Mouse (Mus musculus) heart, postnatal 25 days (tissue): ENCODE data around the gene Tbc1d20. TPM values are rescaled to one million over a fixed set of nuclear protein-coding genes. Genes with fewer than 3 reads are reported as not detected.
"Not testable (repeated sequence)": the region's sequence is repeated elsewhere in the genome, so short reads cannot be mapped to it uniquely, and the experiment has no call there.

Source experiments
- DNase-seq: peaks from one replicate; pipeline ENCODE4 v3.0.0; 2022; ENCODE audit warnings: low spot score
- intact Hi-C: fragments of 180-260 bp; cut with DNase I; formaldehyde crosslinking; loops from one replicate; pipeline ENCODE4 v1.15.1; 2025
- total RNA-seq, 2 experiments: library from RNA; stranded (reverse); gene quantifications; 2 replicates each; pipeline ENCODE4 v1.2.3; 2021

The Tbc1d20 gene
- total RNA-seq, result 10 to 100 TPM; 43.1 to 43.5 TPM

DNA sequence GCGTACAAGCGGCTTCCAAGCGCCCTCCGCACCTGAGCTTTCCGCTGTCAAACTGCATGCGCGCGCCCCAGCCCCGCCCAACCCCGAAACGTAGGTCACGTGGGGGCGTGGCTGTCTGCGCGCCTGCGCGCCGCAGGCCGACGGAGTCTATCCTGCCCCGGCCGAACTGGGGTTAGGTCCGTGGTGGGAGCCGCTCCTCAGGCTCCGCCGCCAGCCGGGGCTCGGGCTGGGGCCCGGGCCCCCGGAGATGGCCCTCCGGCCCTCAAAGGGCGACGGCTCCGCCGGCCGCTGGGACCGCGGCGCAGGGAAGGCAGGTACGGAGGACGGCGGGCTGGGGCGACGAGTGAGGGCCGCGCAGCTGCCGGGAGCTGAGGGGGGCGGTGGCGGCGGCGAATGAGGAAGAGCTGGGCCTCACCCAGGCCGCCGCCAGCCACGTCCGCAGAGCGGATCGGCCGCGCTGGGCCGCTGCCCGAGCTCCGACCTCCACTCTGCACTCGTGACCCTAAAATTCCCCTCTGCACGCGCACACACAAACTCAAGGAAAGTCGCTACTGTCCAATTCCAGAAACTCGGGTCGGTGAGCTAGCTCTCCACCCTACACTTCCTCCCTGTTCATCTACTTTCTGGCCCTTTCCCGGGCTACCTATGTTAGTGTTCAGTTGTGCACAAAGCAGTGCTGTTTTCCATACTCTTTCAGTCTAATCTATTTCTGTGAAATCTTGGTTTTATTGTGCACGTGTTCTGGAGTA, at the start of gene Tbc1d20:
TSS of gene Tbc1d20 (plus strand) at position 102 of the 749 bp plus-strand sequence.
- peak; percentile 89 for DNase-seq
- intact Hi-C loops, result loop anchor here (2.0 kb wide), 1 partner anchor 39 kb away; the partner anchor contains the start of gene Rbck1

DNA sequence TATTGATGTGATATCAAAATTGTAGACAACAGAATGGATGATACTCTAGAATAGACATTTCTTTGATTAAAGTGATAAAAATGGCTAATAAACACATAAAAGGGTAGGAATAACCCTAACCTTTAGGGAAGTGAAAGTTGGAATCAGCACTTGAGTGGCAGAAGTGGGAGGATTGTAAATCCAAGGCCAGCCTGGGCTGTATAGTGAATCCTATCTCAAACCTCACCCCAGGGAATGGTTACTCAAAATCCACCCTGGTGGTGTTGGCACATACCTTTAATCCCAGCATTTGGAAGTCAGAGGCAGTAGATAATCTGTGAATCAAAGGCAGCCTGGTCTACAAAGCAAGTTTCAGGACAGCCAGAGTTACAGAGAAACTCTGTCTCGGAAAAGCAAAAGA, 46.4 kb upstream of the Tbc1d20 start:
- no peak for DNase-seq
- intact Hi-C loops, result no loop called here

DNA sequence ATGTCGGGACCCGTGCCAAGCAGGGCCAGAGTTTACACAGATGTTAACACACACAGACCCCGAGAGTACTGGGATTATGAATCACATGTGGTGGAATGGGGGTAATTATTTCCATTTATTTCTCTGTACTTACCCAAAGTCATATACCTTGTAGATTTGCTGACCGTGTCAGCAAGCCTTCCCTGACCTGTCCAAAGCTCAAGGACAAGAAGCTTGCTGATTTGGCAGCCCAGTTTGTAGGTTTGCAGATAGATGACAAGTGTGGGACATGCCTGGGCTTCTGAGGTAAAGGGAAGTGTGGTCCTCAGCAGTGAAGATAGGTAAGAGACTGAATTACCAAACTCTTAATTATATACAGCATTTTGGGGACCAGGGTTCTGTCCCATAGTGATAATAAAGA, 43.1 kb upstream of the Tbc1d20 start:
- intact Hi-C loops, result no loop called here
- no peak for DNase-seq

DNA sequence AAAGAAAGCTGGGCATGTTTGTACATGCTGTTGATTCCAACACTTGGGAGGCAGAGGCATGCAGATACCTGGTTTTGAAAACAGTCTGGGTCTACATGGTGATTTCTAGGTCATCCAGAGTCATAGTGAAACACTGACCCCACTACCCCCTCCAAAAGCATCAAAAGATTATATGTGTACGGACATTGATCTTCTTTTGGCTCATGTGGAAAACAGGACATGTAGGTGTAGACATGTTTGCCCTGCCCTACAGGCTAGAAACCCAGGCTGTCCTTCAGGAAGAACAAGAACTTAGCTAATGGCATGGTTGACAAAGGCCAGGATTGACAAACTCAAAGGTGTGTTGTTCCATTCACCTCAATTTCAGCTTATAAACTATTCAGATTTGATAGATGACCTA, 33.9 kb upstream of the Tbc1d20 start:
- intact Hi-C loops, result no loop called here
- DNase-seq, result no peak

DNA sequence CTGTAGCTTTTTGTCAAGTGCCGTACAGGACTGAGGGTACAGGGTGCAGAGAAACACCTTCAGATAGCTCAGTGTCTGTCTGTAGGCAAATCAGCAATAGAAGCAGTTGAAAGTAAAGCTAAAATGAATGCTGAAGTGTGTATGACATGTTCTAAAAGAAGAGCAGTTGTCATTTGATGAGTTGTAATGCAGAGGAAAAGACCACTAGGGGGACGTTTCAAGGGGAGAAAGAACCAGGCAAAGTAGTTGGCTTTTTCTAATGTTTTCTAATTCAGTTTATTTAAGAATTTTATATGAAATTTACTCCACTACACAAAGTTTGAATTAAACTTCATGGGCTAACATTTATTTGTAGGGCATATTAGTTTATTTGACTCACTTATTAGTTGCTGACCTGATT, 20.0 kb upstream of the Tbc1d20 start:
- no peak for DNase-seq

DNA sequence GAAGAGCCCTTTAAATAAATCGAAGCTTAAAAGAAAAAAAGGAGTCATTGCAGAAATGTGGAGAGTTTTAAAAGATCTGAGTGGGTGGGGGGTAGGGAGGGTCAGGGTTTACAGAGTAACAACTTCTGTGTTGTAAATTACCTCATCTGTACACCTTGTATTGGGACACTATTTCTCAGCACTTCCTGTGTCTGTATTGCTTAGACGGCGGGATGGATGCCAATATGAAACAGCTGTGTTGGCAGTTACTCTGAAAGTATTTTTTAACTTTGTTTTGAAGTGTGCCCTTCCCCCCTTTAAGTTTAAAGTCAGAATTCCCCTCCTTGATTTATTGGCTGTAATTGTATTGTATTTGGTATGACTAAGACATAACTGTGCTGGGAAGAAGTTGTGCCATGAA, 12.2 kb upstream of the Tbc1d20 start:
- no peak for DNase-seq
- intact Hi-C loops, result no loop called here

More for the DNA sequence above, 20.0 kb upstream of the Tbc1d20 start:
- intact Hi-C loops, result loop anchor here (5.0 kb wide), 1 partner anchor 94 kb away; no protein-coding TSS in a partner anchor

DNA sequence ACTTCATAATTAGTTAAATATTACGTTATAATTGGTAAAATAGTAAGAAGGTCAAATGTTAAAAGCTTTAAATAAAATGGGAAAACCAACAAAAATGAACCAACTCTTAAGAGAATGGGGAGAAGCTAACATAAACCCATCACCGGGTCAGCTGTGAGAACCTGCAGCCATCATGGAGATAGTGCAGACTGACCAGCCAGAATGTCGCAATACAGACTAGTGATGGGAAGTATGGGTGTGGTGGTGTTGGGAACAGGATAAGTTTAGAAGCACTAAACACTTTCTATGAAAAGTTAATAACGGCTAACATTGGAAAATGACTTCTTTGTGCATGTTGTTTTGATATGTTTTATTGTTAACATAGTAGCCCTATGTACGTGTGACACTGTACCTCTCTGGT, 6.1 kb upstream of the Tbc1d20 start:
- intact Hi-C loops, result no loop called here
- no peak for DNase-seq

DNA sequence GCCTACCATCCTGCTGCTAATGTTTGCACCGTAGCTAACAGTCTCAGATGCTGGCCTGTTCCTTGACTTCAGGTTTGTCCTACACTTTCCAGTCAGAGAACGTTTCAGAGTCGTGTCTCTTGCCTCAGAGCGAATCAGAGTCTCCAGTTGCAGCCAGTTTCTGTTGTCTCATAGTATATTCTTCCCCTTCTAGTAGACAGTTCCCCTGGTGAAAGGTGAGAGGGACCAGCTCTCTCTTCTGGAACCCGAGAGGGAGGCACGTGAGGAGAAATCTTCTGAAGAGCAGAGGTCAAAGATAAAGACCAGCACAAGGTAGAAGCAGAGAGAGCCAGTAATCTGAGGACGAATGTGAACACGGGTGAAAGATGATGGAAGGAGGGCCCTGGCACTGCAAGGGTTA, 5.6 kb upstream of the Tbc1d20 start:
- intact Hi-C loops, result no loop called here
- no peak for DNase-seq

DNA sequence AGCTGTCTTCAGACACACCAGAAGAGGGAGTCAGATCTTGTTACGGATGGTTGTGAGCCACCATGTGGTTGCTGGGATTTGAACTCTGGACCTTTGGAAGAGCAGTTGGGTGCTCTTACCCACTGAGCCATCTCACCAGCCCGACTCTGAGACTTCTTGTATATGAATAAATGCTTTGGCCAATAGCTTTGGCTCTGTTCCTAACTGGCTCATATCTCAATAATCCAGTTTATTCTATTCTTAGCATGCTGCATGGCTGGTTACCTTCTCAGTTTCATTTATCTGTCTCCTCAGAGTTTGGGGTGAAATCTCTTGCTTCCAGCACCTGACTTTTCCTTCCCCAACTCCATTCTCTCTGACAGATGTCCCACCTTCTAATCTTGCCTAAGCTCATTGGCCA, 4.0 kb upstream of the Tbc1d20 start:
- intact Hi-C loops, DNase-seq: not testable (repeated sequence)

DNA sequence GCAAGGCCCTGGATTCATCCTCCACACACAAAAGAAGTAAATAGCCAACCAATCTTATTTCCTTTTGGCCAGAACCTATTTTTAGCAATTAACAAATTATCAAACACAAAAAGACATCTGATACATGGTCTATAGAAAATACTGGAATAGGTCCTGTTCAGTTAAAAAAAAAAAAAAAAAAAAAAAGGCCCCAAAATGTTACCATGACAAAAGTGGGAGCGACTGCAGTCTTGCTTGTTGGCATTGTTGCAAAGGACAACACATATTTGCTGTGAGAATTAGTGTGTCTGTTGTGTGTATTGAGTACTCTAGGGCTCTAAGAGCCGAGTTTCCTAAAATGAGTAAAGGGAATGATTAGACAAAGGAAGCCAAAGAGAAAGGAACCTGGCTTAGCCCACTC, 1.2 kb upstream of the Tbc1d20 start:
- intact Hi-C loops, result no loop called here
- DNase-seq, result no peak

DNA sequence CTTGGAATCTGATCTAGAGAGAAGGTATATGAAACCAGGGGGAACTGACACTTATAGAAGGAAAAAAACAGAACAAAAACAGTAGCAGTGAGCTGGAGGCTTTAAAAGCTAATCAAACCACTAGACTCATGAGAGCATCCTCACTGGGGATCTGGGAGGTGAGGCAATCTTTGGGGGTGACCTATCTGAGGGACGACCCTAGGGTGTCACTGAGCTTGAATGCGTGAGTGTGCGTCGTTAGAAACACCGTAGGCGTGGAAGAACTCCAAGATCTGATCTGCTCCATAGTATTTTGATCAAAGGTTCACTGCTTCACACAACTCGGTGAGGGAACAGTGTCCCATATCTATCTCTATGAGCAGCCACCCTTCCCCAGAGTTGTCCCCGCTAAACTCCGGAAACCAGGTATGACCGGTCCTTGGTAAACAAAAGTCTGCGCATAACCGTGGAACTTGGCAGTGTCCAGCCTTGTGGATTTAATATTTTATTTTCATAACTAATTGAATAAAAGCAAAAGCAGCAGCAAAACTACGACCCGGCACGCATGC, 375 bp upstream of the Tbc1d20 start:
- DNase-seq, result no peak
- intact Hi-C loops, result no loop called here

DNA sequence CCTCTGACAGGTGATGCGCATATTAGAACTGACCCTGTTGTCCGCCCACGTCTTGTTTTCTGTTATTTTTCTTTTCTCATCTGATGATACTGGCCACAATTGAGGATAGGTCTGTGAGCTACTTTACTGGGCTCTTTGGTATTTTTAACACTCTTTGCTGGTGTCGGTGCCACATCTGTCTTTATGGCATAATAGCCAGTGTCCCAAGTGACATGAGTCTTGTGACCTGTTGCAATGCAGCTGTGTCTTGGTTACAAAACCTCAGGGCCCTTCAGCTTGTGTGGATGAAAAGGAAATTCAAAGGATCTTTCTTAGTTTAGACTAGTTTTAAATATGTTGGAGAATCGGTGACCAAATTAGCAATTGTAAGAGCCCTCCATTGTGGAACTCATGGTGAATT, 913 bp downstream of the Tbc1d20 start:
- intact Hi-C loops, result loop anchor here (2.0 kb wide), 1 partner anchor 38 kb away; the partner anchor contains the start of gene Rbck1
- no peak for DNase-seq

DNA sequence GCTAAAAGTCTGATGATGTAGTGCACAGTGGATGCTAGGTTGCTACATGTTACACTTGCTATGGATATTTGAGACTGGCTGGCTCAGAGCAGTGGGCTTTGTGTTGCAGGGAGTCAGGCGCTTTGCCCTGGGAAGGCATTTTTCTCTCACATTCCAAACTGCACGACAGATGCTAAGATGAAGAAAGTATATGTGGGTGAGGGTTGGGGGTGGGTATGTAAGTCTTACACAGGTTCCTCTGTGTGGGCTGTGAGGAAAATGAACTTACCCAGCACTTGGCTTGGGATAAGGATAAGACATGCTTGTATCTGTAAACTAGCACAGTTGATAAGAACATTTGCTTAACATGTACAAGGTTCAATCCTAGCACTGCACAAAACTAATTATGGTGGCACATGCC, 9.2 kb downstream of the Tbc1d20 start:
- intact Hi-C loops, result no loop called here
- DNase-seq, result no peak

DNA sequence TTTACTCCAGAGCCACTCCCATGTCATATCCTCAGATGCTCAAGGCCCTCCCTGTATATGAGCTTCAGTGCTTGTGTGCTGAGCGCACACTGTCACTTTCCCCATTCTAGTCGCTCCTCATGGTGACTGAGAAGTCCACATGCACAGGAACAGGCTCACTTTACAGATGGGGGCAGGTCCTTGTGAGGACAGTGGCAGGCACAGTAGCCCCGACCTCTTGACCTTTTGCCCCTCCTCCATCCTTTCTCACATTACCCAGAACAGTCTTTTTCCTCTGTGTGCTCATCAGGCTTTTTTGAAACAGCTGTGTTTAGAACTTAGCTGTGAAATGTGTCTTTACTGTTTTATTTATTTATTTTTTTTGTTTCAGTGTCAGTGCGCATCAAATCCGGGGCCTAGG, 10.2 kb downstream of the Tbc1d20 start:
- intact Hi-C loops, result no loop called here
- no peak for DNase-seq

DNA sequence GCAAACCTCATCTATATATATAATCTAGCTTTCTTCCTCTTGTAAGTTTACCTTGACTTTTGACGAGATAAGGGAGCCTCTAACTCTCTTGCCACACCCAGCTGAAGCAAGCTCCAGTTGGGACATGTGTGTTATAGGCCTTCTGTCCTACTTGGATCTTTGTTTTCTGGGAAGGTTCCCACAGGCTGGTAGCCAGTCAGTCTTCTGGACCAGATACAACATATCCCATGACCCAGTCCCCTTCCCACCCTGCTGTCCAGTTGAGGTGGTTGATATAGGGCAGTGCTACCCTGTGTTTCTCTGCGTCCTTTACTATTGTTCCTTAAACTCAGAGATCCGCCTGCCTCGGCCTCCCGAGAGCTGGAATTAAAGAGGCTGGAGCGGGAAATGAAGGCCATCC, 11.9 kb downstream of the Tbc1d20 start:
- no peak for DNase-seq
- intact Hi-C loops, result no loop called here

DNA sequence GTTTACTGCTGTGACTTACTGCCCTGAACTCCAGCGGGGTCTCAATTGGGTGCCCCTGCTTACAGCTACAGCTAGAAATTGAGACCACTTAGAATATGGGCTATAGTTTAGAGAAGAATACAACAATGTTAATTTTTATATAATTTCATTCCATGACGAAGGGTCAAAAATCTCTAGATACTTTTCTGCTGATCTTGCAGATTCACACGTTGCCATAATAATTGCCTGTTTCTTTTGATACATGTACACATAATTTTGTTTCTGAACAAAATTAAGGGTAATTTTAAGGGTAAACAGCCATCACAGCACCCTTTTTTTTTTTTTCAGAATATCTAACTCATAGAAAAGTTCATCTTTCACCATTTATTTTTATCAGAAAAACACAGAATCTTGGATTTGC, 13.6 kb downstream of the Tbc1d20 start:
- DNase-seq, result no peak
- intact Hi-C loops, result no loop called here

DNA sequence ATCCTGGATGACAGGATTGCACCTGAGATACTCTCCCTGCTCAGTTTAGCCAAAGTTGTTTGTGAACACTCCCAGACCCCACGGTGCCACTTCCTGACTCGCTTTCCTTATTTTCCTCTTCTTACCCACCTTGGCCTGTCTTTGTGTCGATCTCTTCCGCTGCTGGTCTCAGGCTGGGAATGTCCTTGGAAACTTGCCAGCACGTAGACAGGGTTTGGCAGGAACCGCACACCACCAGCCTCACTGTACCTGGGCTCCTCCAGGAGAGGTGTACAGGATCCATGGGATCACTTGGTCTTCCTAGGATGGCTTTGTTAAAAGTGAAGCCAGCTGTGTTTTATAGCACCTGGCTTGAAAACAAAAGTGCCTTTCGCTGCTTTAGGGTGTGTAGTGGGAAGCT, 19.4 kb downstream of the Tbc1d20 start:
- DNase-seq, result no peak
- intact Hi-C loops, result no loop called here

DNA sequence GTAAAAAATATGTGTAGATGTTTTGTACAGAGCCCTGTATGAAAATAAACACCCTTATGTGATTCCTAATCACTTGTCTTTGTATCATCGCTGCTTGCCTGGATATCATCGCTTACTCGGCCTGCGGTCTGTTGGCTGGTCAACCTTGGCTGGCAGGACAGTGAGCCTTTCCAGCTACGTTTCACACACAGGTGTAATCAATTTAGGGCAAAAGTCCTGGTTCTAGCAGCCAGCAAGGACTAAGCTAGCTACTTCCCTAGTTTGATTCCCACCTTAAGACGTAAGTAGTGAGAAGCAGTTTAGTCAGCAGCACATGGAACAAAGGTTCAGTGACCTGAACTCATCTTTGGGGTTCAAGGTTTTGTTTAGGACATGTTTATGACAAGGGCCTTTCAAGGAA, 20.3 kb downstream of the Tbc1d20 start:
- intact Hi-C loops, result no loop called here
- no peak for DNase-seq

DNA sequence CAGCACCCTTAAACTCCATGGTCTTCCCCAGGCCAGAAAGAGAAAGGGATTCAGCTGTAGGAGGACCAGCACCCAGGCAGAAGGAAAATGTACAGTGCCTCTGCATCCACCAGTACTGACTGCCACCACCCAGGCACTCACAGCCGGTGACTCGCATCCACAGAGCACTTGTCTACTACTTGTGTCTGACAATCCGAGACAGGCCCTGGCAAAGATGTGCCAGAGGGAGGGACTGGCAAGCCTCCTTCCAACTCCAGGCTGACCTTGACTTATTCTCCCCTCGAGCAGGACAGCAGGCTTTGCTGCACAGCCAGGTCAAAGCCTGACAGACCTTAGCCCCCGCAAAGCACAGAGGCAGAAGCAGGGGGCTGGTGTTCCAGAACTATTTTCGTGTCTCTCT, 23.4 kb downstream of the Tbc1d20 start:
- no peak for DNase-seq

DNA sequence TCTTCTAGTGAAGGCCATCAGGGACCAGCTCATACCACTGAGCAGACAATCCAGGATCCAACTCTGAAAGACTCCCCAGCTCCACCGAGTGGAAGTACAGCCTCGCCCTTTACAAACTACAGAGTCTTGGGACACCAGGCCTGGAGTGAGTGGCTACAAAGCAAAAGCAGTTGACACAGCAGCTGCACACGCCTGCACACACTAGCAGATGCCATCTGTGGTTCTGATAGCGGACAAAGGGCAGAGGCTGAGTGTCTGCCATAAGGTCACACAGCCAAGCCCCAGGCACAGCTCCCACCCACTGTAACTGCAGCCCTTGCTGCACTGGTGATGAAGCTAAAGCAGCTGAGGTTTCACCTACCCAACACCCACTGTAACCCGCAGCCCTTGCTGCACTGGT, 27.9 kb downstream of the Tbc1d20 start:
- DNase-seq, result no peak

More for the DNA sequence above, 23.4 kb downstream of the Tbc1d20 start:
- intact Hi-C loops, result no loop called here

DNA sequence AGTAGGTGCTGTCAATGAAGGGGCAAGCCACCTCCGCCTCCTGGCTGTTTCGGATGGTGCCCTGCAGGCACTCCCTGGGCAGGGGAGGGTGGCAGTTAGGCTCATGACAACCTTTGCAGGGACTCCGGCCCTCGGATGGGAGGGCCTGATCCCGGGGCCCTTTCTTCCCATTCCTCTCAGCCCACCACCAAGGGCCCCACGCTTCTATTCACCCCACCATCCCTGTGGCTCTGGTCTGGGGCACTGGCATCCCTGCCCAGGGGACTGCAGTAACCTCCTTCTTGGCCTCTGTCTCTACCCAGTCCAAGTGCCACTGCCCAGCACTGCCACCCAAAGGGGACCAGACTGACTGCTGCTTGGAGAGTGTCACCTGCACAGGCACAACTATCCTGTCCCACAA, 28.6 kb downstream of the Tbc1d20 start:
- DNase-seq, result no peak
- intact Hi-C loops, result no loop called here

More for the DNA sequence above, 27.9 kb downstream of the Tbc1d20 start:
- intact Hi-C loops, result loop anchor here (2.0 kb wide), 1 partner anchor 21 kb away; no protein-coding TSS in a partner anchor

DNA sequence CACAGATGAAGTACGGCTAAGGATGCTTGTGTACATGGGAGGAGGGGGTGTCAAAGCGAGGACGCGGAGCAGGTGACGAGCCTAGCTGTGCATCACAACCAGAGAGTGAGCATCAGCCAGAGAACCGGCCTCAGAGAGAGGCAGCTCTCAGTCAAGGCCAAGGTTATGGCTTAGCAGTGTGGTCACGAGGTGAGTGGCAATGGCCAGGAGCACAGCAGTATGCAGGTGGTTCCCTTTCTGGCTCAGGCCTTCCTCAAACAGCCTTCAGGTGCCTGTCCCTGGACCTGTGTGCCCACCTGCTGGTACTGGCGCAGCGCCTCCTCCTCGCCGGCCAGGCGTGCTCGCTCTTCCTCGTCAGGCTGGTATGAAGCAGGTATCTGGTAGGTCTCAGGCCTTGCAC, 30.3 kb downstream of the Tbc1d20 start:
- DNase-seq, result no peak
- intact Hi-C loops, result no loop called here
